Mouse (Mus musculus) mouse trophoblast stem cell (cell line): ENCODE measurements around the gene Il24.

ENCODE experiments used
- in situ Hi-C, 2 experiments: fragments of 300-500 bp; cut with MseI, MboI; formaldehyde crosslinking; loops; 2 replicates in 1 of 2; 3 replicates in 1 of 2; pipeline ENCODE4 v1.15.1; 2025

Il24 gene

GRCm38 (mm10) chr1:130887354-130887753, at the start of gene Il24:
Gene Il24 (minus strand): TSS chr1:130887454.
- in situ Hi-C loops, result no loop called here

- in situ Hi-C loops, result no loop called here
These were observed 49.1 kb upstream of the Il24 start for GRCm38 (mm10) chr1:130936351-130936750.

DNA sequence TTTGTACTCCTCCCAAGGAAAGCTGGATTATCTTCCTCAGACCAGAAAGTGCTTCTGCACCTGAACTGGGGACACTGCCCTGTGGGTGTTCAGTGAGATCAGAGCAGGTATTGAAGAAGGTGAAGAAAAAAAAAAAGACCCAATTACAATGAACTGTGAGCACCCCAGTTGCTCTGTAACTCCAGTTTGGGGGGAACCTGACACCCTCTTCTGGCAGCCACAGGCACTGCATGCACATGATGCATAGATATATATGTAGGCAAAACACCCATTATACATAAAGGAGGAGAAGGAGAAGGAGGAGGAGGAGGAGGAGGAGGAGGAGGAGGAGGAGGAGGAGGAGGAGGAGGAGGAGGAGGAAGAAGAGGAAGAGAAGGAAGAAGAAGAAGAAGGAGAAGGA, 39.2 kb upstream of the Il24 start:
- in situ Hi-C loops, result loop anchor here in 1 of 2 experiments (5.0 kb wide), 1 partner anchor 44 kb away; no protein-coding TSS in a partner anchor

- in situ Hi-C loops, result no loop called here
These were observed 31.2 kb upstream of the Il24 start for GRCm38 (mm10) chr1:130918323-130918980.

DNA sequence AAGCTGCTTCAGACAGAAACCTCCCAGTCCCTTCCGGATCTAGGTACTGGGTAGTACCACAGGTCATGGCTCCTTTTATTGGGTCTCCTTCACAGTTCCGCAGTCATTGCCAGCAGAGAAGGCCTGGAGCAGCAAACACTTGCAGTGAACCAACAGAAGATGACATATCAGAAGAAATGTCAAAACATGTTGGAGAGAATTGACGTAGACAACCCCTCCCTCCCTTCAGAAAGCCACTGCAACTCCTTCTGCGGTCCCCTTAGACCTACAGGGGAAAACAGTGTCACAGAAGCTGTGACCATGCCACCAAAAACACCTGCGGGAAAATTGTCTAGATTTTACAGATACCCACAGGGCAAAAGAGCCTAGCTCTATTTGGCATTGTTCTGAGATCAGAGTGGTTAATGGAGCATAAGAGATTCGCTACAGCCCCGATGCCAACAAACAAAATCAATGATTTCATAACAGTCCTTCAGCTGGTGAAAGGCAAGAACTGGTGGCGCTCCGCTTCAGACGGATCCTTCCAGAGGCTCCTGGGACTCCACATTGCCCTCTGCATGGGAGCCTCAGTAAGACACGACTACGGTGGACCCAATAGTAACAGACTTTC, 24.3 kb upstream of the Il24 start, which contains the start of gene Il20:
Gene Il20 (minus strand): TSS at position 51 of the 610 bp plus-strand sequence.
- in situ Hi-C loops, result no loop called here

DNA sequence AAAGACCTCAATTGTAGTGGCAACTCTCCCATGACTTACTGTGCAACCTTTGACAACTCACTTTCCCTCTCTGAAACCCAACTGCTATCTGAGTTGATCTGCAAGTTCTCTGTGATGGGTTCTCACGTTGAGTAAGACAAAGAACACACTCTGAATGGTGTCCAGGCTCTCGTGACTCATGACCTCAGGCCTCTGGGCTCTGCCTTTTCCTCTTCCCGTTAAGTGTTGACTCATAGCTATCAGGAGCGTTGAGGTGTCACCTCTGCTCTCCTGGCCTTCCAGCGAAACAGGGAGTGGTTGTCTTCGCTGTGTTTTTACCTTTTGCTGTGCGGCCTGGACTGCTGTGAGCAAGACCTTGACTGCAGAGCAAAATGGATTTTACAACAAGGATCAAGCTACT, 15.3 kb upstream of the Il24 start:
- in situ Hi-C loops, result no loop called here

GRCm38 (mm10) chr1:130894468-130894867, 7.2 kb upstream of the Il24 start:
- in situ Hi-C loops, result no loop called here

DNA sequence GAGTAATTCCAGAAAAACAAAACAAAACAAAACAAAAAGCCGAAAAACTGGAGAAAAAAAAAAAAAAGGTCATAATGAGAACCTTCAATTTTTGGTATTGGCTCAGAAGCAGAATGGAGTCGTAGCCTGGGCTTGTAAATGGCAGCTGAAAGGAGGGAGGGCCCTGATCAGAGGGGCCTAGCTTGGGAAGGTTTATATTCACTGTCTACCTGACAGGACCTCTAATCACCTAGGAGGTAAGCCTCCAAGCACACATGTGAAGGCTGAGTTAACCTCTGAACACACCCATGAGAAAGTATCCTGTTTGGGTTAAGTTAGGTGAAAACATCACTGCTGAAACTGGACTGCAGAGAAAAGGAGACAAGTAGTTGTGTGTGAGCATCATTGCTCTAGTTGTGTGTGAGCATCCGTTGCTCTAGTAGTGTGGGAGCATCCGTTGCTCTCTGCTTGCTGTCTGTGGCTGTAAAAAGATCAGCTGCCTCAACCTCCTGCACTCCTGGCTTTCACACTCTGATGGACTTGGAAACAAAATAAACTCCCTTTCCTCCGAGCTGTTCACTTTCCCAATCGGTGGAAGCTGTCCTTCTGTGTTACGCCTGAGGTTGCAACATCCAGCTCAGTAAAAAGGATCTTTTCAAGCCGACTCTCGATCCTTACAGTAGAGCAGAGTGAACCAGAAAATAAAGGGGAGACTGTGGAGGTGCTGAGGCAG, 6.2 kb upstream of the Il24 start:
- in situ Hi-C loops, result no loop called here

GRCm38 (mm10) chr1:130892446-130892845, 5.2 kb upstream of the Il24 start:
- in situ Hi-C loops, result no loop called here

GRCm38 (mm10) chr1:130883146-130883545, 4.1 kb downstream of the Il24 start:
- in situ Hi-C loops, result loop anchor here in 1 of 2 experiments (5.0 kb wide), 1 partner anchor 44 kb away; no protein-coding TSS in a partner anchor

DNA sequence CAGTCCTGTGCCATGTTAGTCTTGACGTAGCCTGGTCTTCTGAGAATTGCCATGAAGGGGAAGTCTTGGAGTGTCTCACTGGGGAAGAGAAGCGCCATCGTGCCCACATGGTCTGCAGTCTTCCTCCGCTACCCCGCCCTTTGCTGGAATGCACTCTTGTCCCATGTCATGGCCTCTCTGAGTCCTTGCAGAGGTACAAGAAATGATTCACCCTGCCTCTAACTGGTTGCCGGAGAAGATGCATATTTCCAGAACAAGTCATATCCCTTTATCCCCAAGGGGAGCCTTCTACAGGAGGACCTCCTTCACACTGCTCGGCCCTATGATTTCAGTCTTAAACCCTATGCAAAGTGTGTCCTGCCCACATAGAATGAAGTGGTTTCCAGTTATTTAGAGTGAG, 7.3 kb downstream of the Il24 start:
- in situ Hi-C loops, result loop anchor here (5.0 kb wide), 3 partner anchors 47 to 177 kb away; no protein-coding TSS in a partner anchor

GRCm38 (mm10) chr1:130877889-130878614, 9.2 kb downstream of the Il24 start:
- in situ Hi-C loops, result loop anchor here in 1 of 2 experiments (5.0 kb wide), 2 partner anchors 109 to 179 kb away; no protein-coding TSS in a partner anchor

- in situ Hi-C loops, result loop anchor here in 1 of 2 experiments (5.0 kb wide), 2 partner anchors 110 to 180 kb away; no protein-coding TSS in a partner anchor
These were observed 10.2 kb downstream of the Il24 start for GRCm38 (mm10) chr1:130876931-130877509.

GRCm38 (mm10) chr1:130875910-130876309, 11.3 kb downstream of the Il24 start:
- in situ Hi-C loops, result loop anchor here in 1 of 2 experiments (5.0 kb wide), 2 partner anchors 111 to 181 kb away; no protein-coding TSS in a partner anchor

DNA sequence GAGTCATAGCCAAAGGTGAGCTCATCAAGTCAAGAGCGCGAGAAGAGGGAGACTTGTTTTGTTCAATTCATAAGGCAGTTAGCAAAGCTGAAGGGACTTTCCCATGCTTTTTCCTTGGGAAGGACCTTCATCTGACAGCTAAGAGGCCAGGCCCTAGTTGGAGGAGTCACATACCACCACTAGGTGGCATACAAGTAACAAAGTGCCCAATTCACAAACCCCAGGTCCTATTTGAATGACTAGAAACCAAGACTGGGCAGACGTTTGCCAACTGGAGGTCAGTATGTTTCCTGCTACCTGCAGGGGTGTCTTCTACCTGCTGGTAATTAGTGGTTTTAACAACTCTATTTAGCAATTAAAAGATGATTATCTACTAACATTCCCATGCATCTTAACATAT, 12.1 kb downstream of the Il24 start:
- in situ Hi-C loops, result loop anchor here in 1 of 2 experiments (5.0 kb wide), 2 partner anchors 112 to 182 kb away; no protein-coding TSS in a partner anchor

DNA sequence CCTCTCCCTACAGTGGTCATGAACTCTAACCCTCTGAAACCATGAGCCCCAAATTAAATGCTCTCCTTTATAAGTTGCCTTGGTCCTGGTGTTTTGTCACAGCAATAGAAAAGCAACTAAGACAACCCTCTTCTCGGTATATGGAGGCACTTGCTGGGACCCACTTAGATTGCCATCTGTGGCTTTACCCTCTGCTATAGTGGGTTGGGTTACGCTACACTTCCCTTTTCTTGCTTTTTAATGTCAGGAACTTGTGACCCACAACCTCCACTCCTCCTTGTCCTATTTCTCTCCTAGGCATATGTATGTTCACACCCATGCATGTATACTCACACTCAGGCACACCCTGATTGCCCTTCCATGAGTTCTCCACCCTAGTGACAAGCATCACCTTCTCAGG, 14.3 kb downstream of the Il24 start:
- in situ Hi-C loops, result loop anchor here in 1 of 2 experiments (5.0 kb wide), 1 partner anchor 184 kb away; no protein-coding TSS in a partner anchor

GRCm38 (mm10) chr1:130865541-130866221, 21.6 kb downstream of the Il24 start, which contains the start of gene Fcmr:
Gene Fcmr (plus strand): TSS chr1:130865669.
- in situ Hi-C loops, result no loop called here

DNA sequence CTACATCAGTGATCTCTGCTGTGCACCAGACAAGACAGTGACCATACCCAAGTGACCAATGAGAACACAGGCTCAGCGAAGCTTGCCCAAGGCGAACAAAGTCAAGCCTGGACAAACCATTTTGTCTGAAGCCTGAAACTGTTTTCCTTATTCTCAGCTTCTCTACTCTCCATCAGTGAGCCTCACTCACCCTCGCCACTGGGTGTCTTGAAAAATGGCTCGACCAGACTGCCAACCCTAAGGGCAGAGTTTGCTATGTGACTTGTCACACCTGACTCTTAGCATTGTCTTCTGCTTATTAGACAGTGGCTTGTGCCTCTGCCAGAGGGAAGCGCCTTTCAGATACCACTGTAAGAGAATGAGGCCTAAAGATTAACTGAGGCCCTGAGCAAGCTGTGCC, 22.5 kb downstream of the Il24 start:
- in situ Hi-C loops, result no loop called here

- in situ Hi-C loops, result no loop called here
These were observed 23.0 kb downstream of the Il24 start for GRCm38 (mm10) chr1:130864238-130864637.

DNA sequence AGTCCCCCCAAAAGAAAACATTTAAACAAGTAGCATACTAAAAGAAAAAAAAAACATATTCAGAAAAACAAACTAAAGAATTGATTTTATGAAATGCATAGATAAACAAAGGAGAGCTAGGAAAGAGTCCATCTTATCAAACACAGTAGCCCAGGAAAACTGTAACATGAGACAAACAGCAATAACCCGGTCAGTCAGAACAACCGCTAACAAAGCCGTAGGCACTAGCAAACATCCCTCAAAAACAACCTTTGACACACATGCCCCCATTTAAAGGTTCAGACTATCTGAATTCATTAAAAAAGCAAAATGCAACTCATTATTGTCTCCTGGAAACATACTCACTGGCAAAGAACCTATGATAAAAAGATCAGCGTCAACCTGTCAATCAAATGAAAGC, 29.8 kb downstream of the Il24 start:
- in situ Hi-C loops, result no loop called here
